Mouse (Mus musculus) forebrain, embryonic 14.5 days (tissue): ENCODE measurements around the gene Arfrp1. TPM values are rescaled to one million over a fixed set of nuclear protein-coding genes. Genes with fewer than 3 reads are reported as not detected.

Experiments
- ATAC-seq: fragments of 200-750 bp; cut with Nextera tagmentation; 2 replicates; pipeline ENCODE4 v1.8.0; 2017; ENCODE audit warnings: mild to moderate bottlenecking, moderate library complexity
- DNase-seq: peaks from one replicate; pipeline ENCODE4 v3.0.0-alpha.2; 2015; ENCODE audit warnings: low spot score
- H3K27ac ChIP-seq: fragments of 300-500 bp; sonication (generic); 2 replicates; pipeline ENCODE4 v1.5.1; 2014; ENCODE audit warnings: low read depth, mild to moderate bottlenecking, control low read depth, low read length, moderate library complexity
- H3K27me3 ChIP-seq: fragments of 300-500 bp; sonication (generic); replicated peaks from 2 replicates; pipeline ENCODE4 v1.6.1; 2014; ENCODE audit warnings: low read length, control low read depth, mixed read lengths; ENCODE audit not compliant: control insufficient read depth, insufficient read depth
- H3K36me3 ChIP-seq: fragments of 300-500 bp; sonication (generic); 2 replicates; pipeline ENCODE4 v1.6.1; 2014; ENCODE audit warnings: low read length, control low read depth; ENCODE audit not compliant: control insufficient read depth, insufficient read depth
- H3K4me1 ChIP-seq: fragments of 300-500 bp; sonication (generic); 2 replicates; pipeline ENCODE4 v1.6.1; 2014; ENCODE audit warnings: antibody characterized with exemption, low read length, control low read depth; ENCODE audit not compliant: control insufficient read depth, insufficient read depth
- H3K4me2 ChIP-seq: fragments of 300-500 bp; sonication (generic); 2 replicates; pipeline ENCODE4 v1.6.1; 2014; ENCODE audit warnings: mild to moderate bottlenecking, control low read depth, low read length
- H3K4me3 ChIP-seq: fragments of 300-500 bp; sonication (generic); 2 replicates; pipeline ENCODE4 v1.5.1; 2014; ENCODE audit warnings: low read depth, low read length, control low read depth
- H3K9ac ChIP-seq: fragments of 300-500 bp; sonication (generic); 2 replicates; pipeline ENCODE4 v1.6.1; 2014; ENCODE audit warnings: mild to moderate bottlenecking, low read length, control low read depth, moderate library complexity
- H3K9me3 ChIP-seq: fragments of 300-500 bp; sonication (generic); replicated peaks from 2 replicates; pipeline ENCODE4 v1.6.1; 2016; ENCODE audit warnings: low read length, control low read depth, mixed read lengths; ENCODE audit not compliant: control insufficient read depth
- WGBS: fragments of 180-500 bp; shearing (Covaris S2); extraction: QIAGEN DNeasy Blood & Tissue Kit; methylation state at CpG from one replicate; pipeline ENCODE4 v1.1.7; 2014; 5-methylcytosine and 5-hydroxymethylcytosine counted together
- polyA plus RNA-seq: library from polyadenylated mRNA; unstranded; fragments of >200 nt; fragmentation: Nextera tagmentation; extraction: Ambion mirVana; gene quantifications from 2 replicates; pipeline ENCODE4 v1.2.1, GENCODE M21; 2014

The Arfrp1 gene
- polyA plus RNA-seq, 1 experiment from 2014 or later = 58.6 TPM

DNA sequence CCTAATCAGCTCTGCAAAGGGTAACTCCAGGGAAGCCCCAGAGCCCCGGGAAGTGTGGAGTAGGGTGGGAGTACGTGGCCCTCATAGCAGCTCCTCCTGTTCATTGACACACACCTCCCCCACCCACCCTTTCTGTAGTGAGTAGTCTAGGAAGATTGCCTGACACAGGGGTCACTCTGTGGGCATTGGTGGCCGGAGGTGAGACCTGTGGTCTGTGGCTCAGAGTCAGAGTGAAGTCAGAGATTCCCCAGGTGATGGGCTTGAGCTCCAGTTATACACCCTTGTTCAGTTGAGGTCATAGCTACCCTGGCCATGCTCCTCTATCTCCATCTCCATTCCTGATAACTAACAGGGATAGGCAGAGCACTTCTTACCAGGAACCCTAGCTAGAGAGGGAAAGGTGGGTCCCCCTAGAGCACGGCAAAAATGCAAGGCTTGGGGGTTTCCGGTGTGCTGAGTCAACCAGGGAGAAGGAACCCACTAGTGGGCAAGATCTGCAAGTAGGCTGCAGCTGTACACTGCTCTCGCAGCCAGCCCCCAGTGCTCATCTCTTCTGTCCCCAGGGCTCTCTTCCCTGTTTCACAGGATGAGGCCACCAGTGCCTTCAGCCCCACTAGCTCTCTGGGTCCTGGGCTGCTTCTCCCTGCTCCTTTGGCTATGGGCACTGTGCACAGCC lies 16.6 kb upstream of the Arfrp1 start:
- H3K36me3 ChIP-seq = peaks cover 77% of the 10 kb centered on the region

DNA sequence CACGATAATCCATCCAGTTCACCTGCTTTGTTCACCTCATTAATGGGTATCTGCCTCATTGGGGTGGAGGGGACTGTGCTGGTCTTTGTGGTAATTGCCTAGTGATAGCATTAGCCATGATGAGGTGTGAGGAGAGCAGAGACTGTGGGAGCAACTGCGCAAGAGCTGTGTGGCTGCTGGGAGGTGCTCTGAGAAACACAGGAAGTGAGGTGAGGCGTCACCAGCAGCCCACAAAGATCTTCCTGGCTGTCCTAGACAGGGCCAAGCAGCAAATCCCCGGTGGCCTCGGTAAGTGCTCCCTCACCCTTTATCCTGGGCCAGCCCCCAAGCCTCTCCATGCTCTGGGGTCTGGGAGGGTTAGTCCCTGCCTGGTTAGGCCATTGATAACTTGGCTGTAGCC lies 15.9 kb upstream of the Arfrp1 start:
- no peak overlapping the region for H3K27ac ChIP-seq
- no peak for DNase-seq
- no peaks in the 10 kb centered on the region for H3K4me1 ChIP-seq
- peaks cover 72% of the 10 kb centered on the region for H3K36me3 ChIP-seq
- no peak for ATAC-seq
- no peaks in the 10 kb centered on the region for H3K27me3 ChIP-seq
- WGBS = 86% methylated on average over 5 of the region's 5 CpGs
- H3K9me3 ChIP-seq = no peaks in the 10 kb centered on the region
- no peak overlapping the region for H3K4me2 ChIP-seq
- H3K4me3 ChIP-seq = no peak overlapping the region
- no peak overlapping the region for H3K9ac ChIP-seq

More for the DNA sequence above, 16.6 kb upstream of the Arfrp1 start:
- no peaks in the 10 kb centered on the region for H3K4me1 ChIP-seq
- 90% methylated on average over 6 of the region's 6 CpGs for WGBS
- H3K9me3 ChIP-seq = no peaks in the 10 kb centered on the region
- H3K9ac ChIP-seq = no peak overlapping the region
- H3K27me3 ChIP-seq = no peaks in the 10 kb centered on the region
- H3K4me2 ChIP-seq = no peak overlapping the region
- no peak overlapping the region for H3K4me3 ChIP-seq
- DNase-seq (no peak), ATAC-seq (no peak)
- no peak overlapping the region for H3K27ac ChIP-seq

DNA sequence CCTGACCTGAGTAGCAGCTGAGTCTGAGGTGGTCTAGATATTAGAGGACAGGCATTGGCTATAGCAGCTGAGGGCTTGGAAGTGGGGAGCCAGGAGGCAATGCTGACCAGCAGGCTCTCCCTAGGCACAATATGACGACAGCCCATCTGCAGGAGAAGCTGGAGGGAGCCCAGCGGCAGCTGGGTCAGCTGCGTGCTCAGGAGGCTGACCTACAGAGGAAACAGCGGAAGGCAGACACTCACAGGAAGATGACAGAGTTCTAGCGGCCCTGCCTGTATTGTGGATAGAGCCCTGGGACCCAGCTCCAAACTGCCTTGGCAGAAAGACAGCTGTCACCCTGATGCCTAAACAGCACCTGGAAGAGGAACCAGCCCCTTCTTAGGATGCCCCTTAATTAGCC lies 15.0 kb upstream of the Arfrp1 start:
- Histone ChIP-seq H3K4me3 (no peak overlapping the region), H3K9ac (no peak overlapping the region), H3K4me2 (no peak overlapping the region), H3K9me3 (no peaks in the 10 kb centered on the region), H3K27me3 (no peaks in the 10 kb centered on the region), H3K27ac (no peak overlapping the region), H3K36me3 (peaks cover 64% of the 10 kb centered on the region), H3K4me1 (no peaks in the 10 kb centered on the region)
- DNase-seq (no peak), ATAC-seq (no peak)
- 90% methylated on average over 5 of the region's 5 CpGs for WGBS

DNA sequence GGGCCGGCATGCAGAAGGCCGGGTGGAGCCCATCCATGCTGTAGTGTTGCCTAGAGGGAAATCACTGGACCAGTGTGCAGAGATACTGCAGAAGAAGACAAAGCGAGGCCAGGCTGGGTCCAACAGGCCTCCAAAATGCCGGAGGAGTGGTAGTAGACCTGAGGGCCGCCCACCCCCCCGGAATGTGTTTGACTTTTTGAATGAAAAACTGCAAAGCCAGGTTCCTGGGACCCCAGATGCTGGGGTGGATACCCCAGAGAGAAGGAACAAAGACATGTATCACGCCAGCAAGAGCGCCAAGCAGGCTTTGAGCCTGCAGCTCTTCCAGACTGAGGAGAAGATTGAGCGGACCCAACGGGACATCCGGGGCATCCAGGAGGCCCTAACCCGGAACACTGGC lies 14.6 kb upstream of the Arfrp1 start, which contains the start of gene Lime1:
Gene Lime1, plus strand, starts transcription at position 301 of the 400 bp plus-strand sequence.
- no peak within 1 kb of the TSS for H3K27ac ChIP-seq
- H3K9me3 ChIP-seq = no peaks in the 10 kb centered on the region
- no peak for ATAC-seq
- H3K9ac ChIP-seq = no peak within 1 kb of the TSS
- H3K4me3 ChIP-seq = no peak within 1 kb of the TSS
- 93% methylated on average over 12 of the region's 12 CpGs for WGBS
- no peaks in the 10 kb centered on the region for H3K4me1 ChIP-seq
- DNase-seq = no peak
- no peak within 1 kb of the TSS for H3K4me2 ChIP-seq
- no peaks in the 10 kb centered on the region for H3K27me3 ChIP-seq
- H3K36me3 ChIP-seq = peaks cover 59% of the 10 kb centered on the region

DNA sequence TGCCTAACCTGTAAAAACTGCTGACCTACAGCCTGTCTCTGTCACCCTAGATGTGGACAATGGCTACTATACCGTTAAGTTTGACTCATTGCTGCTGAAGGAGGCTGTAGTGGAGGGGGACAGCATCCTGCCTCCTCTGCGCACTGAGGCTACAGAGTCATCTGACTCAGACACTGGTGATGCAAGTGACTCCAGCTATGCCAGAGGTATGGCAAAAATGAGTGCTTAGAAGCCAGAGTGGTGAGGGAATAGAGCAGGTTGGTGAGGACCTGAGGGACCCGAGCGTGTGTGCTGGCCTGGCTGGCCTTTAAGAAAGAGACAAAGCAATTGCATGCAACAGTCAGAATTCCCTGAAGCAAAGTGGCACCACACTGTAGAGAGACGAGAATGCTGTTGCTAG lies 13.5 kb upstream of the Arfrp1 start:
- no peaks in the 10 kb centered on the region for H3K9me3 ChIP-seq
- WGBS = 91% methylated on average over 5 of the region's 5 CpGs
- H3K27ac ChIP-seq = no peak overlapping the region
- H3K36me3 ChIP-seq = peaks cover 55% of the 10 kb centered on the region
- H3K4me3 ChIP-seq = no peak overlapping the region
- no peak for DNase-seq
- H3K27me3 ChIP-seq = no peaks in the 10 kb centered on the region
- H3K9ac ChIP-seq = no peak overlapping the region
- no peaks in the 10 kb centered on the region for H3K4me1 ChIP-seq
- no peak for ATAC-seq
- H3K4me2 ChIP-seq = no peak overlapping the region

DNA sequence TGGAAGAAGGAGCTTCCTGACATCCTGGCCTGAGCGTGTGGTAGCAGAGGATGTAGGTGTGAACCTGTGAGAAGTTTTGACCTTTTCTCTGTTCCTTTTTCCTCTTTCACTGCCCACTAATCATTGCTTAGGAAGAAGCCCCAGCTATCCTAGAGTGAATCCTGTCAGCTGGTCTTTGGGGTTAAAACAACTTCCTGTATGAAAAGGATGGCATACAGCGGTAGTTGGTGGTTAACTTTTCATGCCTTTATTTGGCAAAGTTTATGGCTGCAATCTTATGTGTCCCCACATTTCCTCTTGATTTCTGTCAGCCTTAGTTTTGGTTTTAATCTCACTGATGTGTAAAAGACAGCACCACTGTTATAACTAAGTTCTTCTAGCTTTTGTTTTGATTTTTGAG lies 12.0 kb upstream of the Arfrp1 start:
- ATAC-seq (no peak), DNase-seq (no peak)
- WGBS = 91% methylated on average over 2 of the region's 2 CpGs
- Histone ChIP-seq H3K36me3 (peaks cover 40% of the 10 kb centered on the region), H3K27ac (no peak overlapping the region), H3K9me3 (no peaks in the 10 kb centered on the region), H3K4me1 (no peaks in the 10 kb centered on the region), H3K4me3 (no peak overlapping the region), H3K9ac (no peak overlapping the region), H3K4me2 (no peak overlapping the region), H3K27me3 (no peaks in the 10 kb centered on the region)

DNA sequence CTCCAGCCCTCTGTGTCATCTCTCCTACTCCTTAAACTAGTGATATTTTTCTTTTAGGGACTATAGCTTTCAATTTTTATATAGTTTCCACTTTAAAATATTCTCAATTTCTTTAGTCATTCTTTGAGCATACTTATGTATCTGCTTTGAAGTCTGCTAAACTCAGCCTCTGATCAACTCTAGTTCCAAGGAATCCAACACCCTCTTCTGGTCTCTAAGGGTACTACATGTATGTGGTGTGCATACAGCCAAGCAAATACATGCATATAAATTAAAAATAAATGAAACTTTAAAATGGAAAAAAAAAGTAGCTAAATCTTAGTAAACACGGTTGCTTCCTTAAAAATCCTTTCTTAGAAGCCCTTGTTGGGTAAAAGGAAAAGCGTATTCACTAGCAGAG lies 10.6 kb upstream of the Arfrp1 start:
- H3K36me3 ChIP-seq = peaks cover 34% of the 10 kb centered on the region
- DNase-seq = peak; percentile 48

DNA sequence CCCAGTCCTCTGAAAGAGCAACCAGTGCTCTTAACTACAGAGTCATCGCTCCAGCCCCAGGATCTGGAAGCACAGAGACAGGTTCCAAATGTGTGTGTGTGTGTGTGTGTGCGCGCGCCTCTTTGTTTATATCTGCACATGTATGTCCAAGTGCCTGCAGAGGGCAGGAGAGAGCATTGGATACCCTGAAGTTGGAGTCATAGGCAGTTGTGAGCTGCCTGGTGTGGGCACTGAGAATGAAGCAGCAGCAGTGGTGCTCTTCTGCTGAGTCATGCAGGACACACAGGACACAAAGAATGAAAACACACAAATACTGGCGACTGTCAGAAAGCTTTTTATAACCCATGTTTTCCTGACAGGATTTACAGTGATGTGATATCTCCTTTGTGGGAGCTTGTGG lies 4.8 kb upstream of the Arfrp1 start:
- ATAC-seq (no peak), DNase-seq (no peak)
- H3K27ac ChIP-seq = no peak overlapping the region
- H3K4me2 ChIP-seq = no peak overlapping the region
- no peaks in the 10 kb centered on the region for H3K9me3 ChIP-seq
- no peak overlapping the region for H3K9ac ChIP-seq
- H3K4me1 ChIP-seq = peaks cover 14% of the 10 kb centered on the region
- WGBS = 96% methylated on average over 5 of the region's 5 CpGs
- no peaks in the 10 kb centered on the region for H3K27me3 ChIP-seq
- peaks cover 22% of the 10 kb centered on the region for H3K36me3 ChIP-seq
- no peak overlapping the region for H3K4me3 ChIP-seq

More for the DNA sequence above, 10.6 kb upstream of the Arfrp1 start:
- 95% methylated on average over 2 of the region's 2 CpGs for WGBS
- Histone ChIP-seq H3K4me1 (no peaks in the 10 kb centered on the region), H3K4me3 (no peak overlapping the region), H3K9me3 (no peaks in the 10 kb centered on the region), H3K9ac (no peak overlapping the region), H3K4me2 (no peak overlapping the region), H3K27ac (no peak overlapping the region), H3K27me3 (no peaks in the 10 kb centered on the region)
- ATAC-seq = no peak

DNA sequence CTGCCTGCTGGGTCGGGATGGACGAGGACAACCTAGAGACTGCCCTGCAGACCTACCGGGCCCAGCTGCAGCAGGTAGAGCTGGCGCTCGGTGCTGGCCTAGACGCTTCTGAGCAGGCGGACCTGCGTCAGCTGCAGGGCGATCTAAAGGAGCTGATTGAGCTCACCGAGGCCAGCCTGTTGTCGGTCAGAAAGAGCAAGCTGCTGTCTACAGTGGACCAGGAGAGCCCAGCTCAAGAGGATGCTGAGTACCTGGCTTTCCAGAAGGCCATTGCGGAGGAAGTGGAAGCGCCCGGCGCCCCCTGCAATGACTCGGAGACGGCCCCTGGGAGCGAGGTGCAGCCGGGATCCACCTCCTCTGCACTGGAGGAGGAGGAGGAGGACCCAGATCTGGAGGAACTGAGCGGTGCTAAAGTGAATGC lies 461 bp upstream of the Arfrp1 start:
- H3K9ac ChIP-seq = peak overlapping the region; percentile 93
- no peaks in the 10 kb centered on the region for H3K27me3 ChIP-seq
- peaks cover 39% of the 10 kb centered on the region for H3K36me3 ChIP-seq
- DNase-seq = peak; percentile 10
- H3K4me1 ChIP-seq = peaks cover 21% of the 10 kb centered on the region
- WGBS = under 1% methylated on average over 20 of the region's 20 CpGs
- peak; percentile 65 for ATAC-seq
- H3K9me3 ChIP-seq = no peaks in the 10 kb centered on the region
- H3K4me3 ChIP-seq = peak overlapping the region; percentile 91
- H3K4me2 ChIP-seq = peak overlapping the region; percentile 95
- H3K27ac ChIP-seq = peak overlapping the region; percentile 88
